Mouse (Mus musculus) hindlimb bud, embryonic 11.5 days (tissue): ENCODE results near the gene Tmem39a.
A peak's percentile ranks its signal among the peaks of the same experiment; 100 is the strongest.

Source experiments
- DNase-seq: peaks from one replicate; pipeline ENCODE4 v3.0.0-alpha.2; 2012; ENCODE audit warnings: low read depth, low spot score; ENCODE audit errors: extremely low spot score

Tmem39a gene

DNA sequence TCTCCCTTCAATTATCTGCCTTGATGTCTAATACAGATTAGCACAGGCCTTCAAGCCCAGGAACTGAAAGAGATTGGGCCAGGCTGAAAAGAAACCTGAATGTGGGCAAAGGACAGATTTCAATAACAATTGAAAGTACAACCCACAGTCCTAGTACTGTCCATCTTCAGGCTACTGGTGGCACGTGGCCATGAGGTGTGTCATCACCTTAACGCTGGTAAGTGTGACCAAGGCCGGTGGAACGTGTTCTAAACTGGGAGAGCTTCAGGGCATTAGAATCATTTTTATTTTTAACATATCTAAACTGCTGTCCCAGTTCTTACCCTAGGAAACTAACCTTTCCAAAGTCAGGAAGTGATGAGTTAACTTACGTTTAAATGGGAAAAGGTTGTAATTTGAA, 28.7 kb downstream of the Tmem39a start:
- no peak for DNase-seq

- DNase-seq: no peak
Observed at GRCm38 (mm10) chr16:38587572-38587971, 29.1 kb downstream of the Tmem39a start.

DNA sequence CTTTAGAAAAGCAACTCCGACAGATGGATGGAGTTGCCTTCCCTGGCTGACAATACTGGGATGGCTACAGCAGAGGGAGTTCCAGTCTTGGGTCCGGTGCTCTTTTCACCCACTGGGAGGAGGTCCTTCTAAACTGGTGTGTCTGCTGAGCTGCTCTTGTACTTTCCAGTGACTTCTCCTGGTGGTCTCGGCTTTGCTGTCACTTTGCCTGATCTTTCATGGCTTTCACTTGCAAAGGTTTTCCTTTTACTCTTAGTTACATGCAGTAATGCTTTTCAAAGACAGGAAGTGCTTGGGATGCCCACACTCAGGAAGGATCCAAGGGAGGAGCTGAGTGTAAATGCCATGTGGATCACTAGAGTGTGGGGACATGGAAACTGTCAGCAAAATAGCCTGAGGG, 33.0 kb downstream of the Tmem39a start:
- DNase-seq: no peak

- no peak for DNase-seq
Observed at GRCm38 (mm10) chr16:38592026-38592678, 33.7 kb downstream of the Tmem39a start.

DNA sequence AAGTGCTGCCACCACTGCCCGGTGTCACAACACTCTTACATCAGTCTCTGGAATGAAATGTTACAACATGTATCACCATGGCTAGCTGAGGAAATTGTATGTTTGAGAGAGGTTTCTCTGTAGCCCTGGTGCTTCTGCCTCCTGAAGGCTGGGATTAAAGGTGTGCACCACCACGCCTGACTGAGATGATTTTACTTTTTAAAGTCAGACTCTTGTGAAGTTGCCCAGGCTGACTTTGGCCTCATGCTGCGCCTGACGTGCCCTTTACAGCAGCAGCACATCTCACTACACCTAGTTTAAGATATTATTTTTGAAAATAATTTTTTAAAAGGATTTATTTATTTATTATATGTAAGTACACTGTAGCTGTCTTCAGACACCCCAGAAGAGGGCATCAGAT, 34.4 kb downstream of the Tmem39a start:
- DNase-seq: no peak

GRCm38 (mm10) chr16:38594435-38594834, 35.9 kb downstream of the Tmem39a start:
- DNase-seq: no peak

DNA sequence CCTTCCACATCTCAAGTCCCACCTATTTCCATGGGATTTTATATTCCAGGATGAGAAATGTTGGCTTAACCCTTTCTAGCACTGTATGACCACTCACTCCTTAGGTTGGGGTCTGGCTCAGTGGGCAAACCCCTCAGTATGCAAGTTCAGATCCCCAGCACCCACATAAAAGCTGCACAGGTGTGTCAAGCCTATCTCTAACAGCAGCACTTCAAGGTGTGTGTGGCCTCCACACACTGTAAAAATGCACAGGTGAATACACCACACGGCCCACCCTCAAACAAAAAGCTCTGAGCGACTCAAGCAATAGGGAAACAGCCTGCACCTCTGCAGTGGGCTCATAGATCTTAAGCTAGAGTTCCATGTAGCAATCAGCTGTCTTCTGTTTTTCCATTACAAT, 37.6 kb downstream of the Tmem39a start:
- DNase-seq: no peak

DNA sequence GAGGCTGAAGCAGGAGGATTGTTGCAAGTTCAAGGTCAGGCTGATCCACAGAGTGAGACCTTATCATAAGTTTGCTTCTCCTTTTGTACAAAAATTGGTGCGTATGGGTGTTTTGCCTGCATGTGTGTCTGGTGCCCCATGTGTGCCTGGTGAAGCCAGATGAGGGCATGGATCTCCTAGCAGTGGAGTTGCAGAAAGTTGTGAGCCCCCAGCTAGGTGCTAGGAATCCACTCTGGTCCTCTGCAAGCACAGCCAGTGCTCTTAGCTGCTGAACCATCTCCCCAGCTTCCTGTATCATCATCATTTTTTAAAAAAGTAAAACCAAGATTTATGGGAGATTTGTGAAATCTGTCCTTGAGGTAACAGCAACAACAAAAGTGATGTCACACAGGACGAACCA, 38.2 kb downstream of the Tmem39a start:
- no peak for DNase-seq

GRCm38 (mm10) chr16:38598986-38599680, 40.6 kb downstream of the Tmem39a start:
- no peak for DNase-seq

- DNase-seq: no peak
Observed at GRCm38 (mm10) chr16:38602989-38603804, 44.7 kb downstream of the Tmem39a start.

DNA sequence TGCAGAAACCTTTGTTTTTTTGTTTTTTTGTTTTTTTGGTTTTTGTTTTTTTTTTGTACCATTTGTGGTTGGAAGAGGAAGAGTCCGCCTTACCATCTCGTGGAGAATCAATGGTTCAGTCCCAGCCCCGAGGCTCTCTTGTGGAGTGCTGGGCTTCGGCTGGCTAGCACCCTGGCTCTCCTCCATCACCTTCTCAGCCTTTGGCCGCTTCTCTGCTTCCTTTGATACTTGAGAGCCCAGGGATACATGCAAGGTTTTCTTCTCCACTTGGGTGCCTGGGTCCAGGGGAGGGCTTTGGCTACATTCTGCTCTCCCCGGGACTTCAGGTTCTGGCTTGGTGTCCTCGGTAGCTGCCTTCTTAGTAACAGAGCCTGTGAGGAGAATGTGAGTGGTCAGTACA, 48.0 kb downstream of the Tmem39a start:
- no peak for DNase-seq

- no peak for DNase-seq
Observed at GRCm38 (mm10) chr16:38608687-38609086, 50.2 kb downstream of the Tmem39a start.

DNA sequence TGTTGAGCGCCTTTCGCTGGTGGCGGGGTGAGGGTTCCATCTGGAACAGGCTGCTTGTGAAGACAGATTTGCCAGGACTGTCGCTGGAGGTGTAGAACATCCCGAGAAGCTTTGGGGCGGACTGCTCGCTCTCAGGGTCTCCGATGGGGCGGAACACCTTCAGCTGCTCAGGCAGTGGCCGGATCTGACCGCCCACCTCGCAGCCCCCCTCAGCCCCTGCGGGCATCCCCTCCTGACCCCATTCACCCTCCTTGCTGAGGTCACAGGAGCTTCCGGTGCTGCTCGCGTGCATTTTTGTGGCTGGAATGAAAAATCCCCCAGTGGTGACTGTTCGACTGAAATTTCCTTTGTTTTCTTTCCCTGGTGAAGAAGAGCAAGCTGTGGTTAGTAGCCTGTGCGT, 50.6 kb downstream of the Tmem39a start:
- no peak for DNase-seq

- no peak for DNase-seq
Observed at GRCm38 (mm10) chr16:38612646-38613045, 54.1 kb downstream of the Tmem39a start.

DNA sequence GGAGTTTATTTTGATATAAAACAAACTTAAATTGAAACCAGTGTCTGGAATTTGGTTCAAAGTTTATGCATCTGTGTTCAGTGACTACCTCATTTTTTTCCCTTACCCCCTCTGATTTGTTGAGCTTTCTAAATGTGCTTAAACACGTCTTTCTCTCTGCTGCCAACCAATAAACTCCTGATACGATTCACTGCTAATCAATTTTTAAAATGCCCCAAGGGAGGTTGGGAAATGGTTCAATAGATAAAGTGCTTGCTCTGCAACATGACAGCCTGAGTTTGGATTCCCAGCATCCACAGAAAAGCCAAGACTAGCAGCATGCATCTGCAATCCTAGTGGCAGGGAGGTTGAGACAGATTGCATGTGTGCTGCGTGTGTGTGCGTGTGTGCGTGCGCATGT, 55.1 kb downstream of the Tmem39a start:
- DNase-seq: no peak

- no peak for DNase-seq
Observed at GRCm38 (mm10) chr16:38617977-38618376, 59.5 kb downstream of the Tmem39a start.

DNA sequence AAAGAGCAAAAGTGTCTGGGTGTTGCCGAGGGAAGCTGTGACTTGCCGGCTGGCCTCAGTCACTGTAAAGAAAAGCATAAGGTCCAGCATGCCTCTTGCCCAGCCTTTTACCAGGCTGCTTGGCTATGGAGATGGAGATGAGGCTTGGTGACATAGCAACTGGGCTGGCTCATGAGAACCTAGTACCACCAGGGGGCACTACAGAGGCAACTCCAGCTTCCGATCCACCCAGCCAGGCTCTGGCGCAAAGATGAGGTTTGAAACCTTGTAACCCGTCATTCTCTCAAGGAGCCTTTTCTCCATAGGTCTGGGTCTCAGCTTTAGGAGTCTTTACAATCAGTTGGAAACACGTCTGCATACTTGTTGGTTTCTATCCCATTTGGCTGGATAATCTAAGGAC, 60.6 kb downstream of the Tmem39a start:
- DNase-seq: peak; percentile 30

GRCm38 (mm10) chr16:38620696-38621450, 62.4 kb downstream of the Tmem39a start:
- no peak for DNase-seq

DNA sequence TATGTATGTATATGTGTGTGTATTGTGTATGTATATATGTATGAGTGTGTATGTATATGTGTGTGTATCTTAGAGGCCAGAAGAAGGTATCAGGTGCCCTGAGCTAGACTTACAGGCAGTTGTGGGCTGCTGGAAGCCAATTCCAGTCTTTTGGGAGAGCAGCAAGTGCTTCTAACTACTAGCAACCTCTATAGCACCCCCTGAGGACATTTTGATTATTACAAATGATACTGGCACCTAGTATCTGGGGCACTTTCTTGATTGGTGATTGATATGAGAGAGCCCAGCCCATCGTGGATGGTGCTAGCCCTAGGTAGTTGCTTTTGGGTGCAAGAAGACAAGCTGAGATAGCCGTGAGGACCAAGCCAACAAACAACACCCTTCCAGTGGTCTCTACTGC, 63.8 kb downstream of the Tmem39a start:
- DNase-seq: peak; percentile 22

DNA sequence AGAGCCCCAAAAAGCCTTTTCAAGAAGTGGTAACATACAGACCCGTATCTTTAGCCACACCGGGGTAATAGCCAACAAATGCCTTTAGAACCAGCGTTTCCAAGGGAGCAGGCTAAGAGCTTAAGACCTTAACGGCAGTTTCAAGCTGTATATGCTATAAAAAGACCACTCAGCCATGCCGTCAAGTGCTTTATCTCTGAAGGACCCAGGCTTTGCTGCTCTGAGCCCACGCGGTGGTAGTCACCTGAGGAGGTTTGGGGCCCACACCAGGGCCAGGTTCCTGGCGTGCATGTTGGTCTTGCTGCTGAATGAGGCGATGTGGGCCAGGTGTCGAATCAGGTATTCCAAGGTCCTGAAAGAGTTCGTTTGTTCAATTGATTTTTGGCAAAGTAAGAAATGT, 65.8 kb downstream of the Tmem39a start:
- no peak for DNase-seq

GRCm38 (mm10) chr16:38625411-38625810, 66.9 kb downstream of the Tmem39a start:
- no peak for DNase-seq
